Mouse (Mus musculus): ENCODE measurements around the gene Apoa5. TPM values are rescaled to one million over a fixed set of nuclear protein-coding genes. Genes with fewer than 3 reads are reported as not detected.
A peak's percentile ranks its signal among the peaks of the same experiment; 100 is the strongest.

Gene Apoa5
- polyA plus RNA-seq, 1 experiment from 2014 or later: not detected

GRCm38 (mm10) chr9:46235196-46235595 is 33.2 kb upstream of the Apoa5 start:
- no peak for ATAC-seq
- Histone ChIP-seq H3K27ac (ENCODE audit: low read depth, low read length) (no peak overlapping the region), H3K9ac (ENCODE audit: low read depth, low read length) (no peak overlapping the region), H3K27me3 (replicated peaks; ENCODE audit: control insufficient read depth, insufficient read depth, low read length) (no peaks in the 10 kb centered on the region), H3K4me2 (ENCODE audit: low read length) (no peak overlapping the region), H3K36me3 (ENCODE audit: control insufficient read depth, insufficient read depth, low read length) (no peaks in the 10 kb centered on the region), H3K9me3 (ENCODE audit: control insufficient read depth, low read length) (no peaks in the 10 kb centered on the region), H3K4me3 (ENCODE audit: low read length) (no peak overlapping the region), H3K4me1 (ENCODE audit: control insufficient read depth, insufficient read depth, low read depth, low read length) (peaks cover 5% of the 10 kb centered on the region)
- 89% methylated on average over 6 of the region's 6 CpGs for WGBS

GRCm38 (mm10) chr9:46235596-46235648 is 33.0 kb upstream of the Apoa5 start, which contains the start of gene Apoc3:
Gene Apoc3, minus strand, starts transcription at chr9:46235636.
- no peak within 1 kb of the TSS for H3K27ac ChIP-seq (ENCODE audit: low read depth, low read length)
- no peaks in the 10 kb centered on the region for H3K27me3 ChIP-seq (replicated peaks; ENCODE audit: control insufficient read depth, insufficient read depth, low read length)
- H3K9me3 ChIP-seq (ENCODE audit: control insufficient read depth, low read length): no peaks in the 10 kb centered on the region
- no peak within 1 kb of the TSS for H3K4me3 ChIP-seq (ENCODE audit: low read length)
- ATAC-seq: no peak
- H3K4me1 ChIP-seq (ENCODE audit: control insufficient read depth, insufficient read depth, low read depth, low read length): peaks cover 2% of the 10 kb centered on the region
- H3K36me3 ChIP-seq (ENCODE audit: control insufficient read depth, insufficient read depth, low read length): no peaks in the 10 kb centered on the region
- no peak within 1 kb of the TSS for H3K9ac ChIP-seq (ENCODE audit: low read depth, low read length)
- H3K4me2 ChIP-seq (ENCODE audit: low read length): no peak within 1 kb of the TSS

GRCm38 (mm10) chr9:46235649-46236048 is 32.8 kb upstream of the Apoa5 start:
- Histone ChIP-seq H3K9ac (ENCODE audit: low read depth, low read length) (no peak overlapping the region), H3K4me1 (ENCODE audit: control insufficient read depth, insufficient read depth, low read depth, low read length) (peaks cover under 1% of the 10 kb centered on the region), H3K36me3 (ENCODE audit: control insufficient read depth, insufficient read depth, low read length) (no peaks in the 10 kb centered on the region), H3K4me2 (ENCODE audit: low read length) (no peak overlapping the region), H3K27me3 (replicated peaks; ENCODE audit: control insufficient read depth, insufficient read depth, low read length) (no peaks in the 10 kb centered on the region), H3K27ac (ENCODE audit: low read depth, low read length) (no peak overlapping the region), H3K9me3 (ENCODE audit: control insufficient read depth, low read length) (no peaks in the 10 kb centered on the region), H3K4me3 (ENCODE audit: low read length) (no peak overlapping the region)
- WGBS: 73% methylated on average over 4 of the region's 4 CpGs
- ATAC-seq: no peak

- Histone ChIP-seq H3K4me2 (ENCODE audit: low read length) (no peak overlapping the region), H3K4me3 (ENCODE audit: low read length) (no peak overlapping the region), H3K9me3 (ENCODE audit: control insufficient read depth, low read length) (no peaks in the 10 kb centered on the region), H3K4me1 (ENCODE audit: control insufficient read depth, insufficient read depth, low read depth, low read length) (no peaks in the 10 kb centered on the region), H3K27me3 (replicated peaks; ENCODE audit: control insufficient read depth, insufficient read depth, low read length) (no peaks in the 10 kb centered on the region), H3K9ac (ENCODE audit: low read depth, low read length) (no peak overlapping the region), H3K27ac (ENCODE audit: low read depth, low read length) (no peak overlapping the region), H3K36me3 (ENCODE audit: control insufficient read depth, insufficient read depth, low read length) (no peaks in the 10 kb centered on the region)
- WGBS: 93% methylated on average over 7 of the region's 7 CpGs
- no peak for ATAC-seq
Measured at GRCm38 (mm10) chr9:46238850-46239249, 29.6 kb upstream of the Apoa5 start.

- H3K9me3 ChIP-seq (ENCODE audit: control insufficient read depth, low read length): no peaks in the 10 kb centered on the region
- ATAC-seq: no peak
- H3K27me3 ChIP-seq (replicated peaks; ENCODE audit: control insufficient read depth, insufficient read depth, low read length): no peaks in the 10 kb centered on the region
- H3K4me2 ChIP-seq (ENCODE audit: low read length): no peak within 1 kb of the TSS
- no peaks in the 10 kb centered on the region for H3K4me1 ChIP-seq (ENCODE audit: control insufficient read depth, insufficient read depth, low read depth, low read length)
- H3K27ac ChIP-seq (ENCODE audit: low read depth, low read length): no peak within 1 kb of the TSS
- no peak within 1 kb of the TSS for H3K9ac ChIP-seq (ENCODE audit: low read depth, low read length)
- H3K4me3 ChIP-seq (ENCODE audit: low read length): no peak within 1 kb of the TSS
- H3K36me3 ChIP-seq (ENCODE audit: control insufficient read depth, insufficient read depth, low read length): no peaks in the 10 kb centered on the region
- 68% methylated on average over 7 of the region's 7 CpGs for WGBS
Measured at GRCm38 (mm10) chr9:46240526-46241153, 27.8 kb upstream of the Apoa5 start, which contains the start of gene Apoa4. Gene Apoa4, plus strand, starts transcription at chr9:46240696.

- H3K4me3 ChIP-seq (ENCODE audit: low read length): no peak overlapping the region
- 84% methylated on average over 2 of the region's 2 CpGs for WGBS
- H3K27me3 ChIP-seq (replicated peaks; ENCODE audit: control insufficient read depth, insufficient read depth, low read length): no peaks in the 10 kb centered on the region
Measured at GRCm38 (mm10) chr9:46241818-46242217, 26.6 kb upstream of the Apoa5 start.

GRCm38 (mm10) chr9:46243122-46243521 is 25.3 kb upstream of the Apoa5 start:
- 58% methylated on average over 4 of the region's 4 CpGs for WGBS
- Histone ChIP-seq H3K4me2 (ENCODE audit: low read length) (no peak overlapping the region), H3K4me1 (ENCODE audit: control insufficient read depth, insufficient read depth, low read depth, low read length) (no peaks in the 10 kb centered on the region), H3K36me3 (ENCODE audit: control insufficient read depth, insufficient read depth, low read length) (no peaks in the 10 kb centered on the region), H3K27me3 (replicated peaks; ENCODE audit: control insufficient read depth, insufficient read depth, low read length) (no peaks in the 10 kb centered on the region), H3K9ac (ENCODE audit: low read depth, low read length) (no peak overlapping the region), H3K9me3 (ENCODE audit: control insufficient read depth, low read length) (no peaks in the 10 kb centered on the region), H3K4me3 (ENCODE audit: low read length) (no peak overlapping the region), H3K27ac (ENCODE audit: low read depth, low read length) (no peak overlapping the region)
- no peak for ATAC-seq

More at GRCm38 (mm10) chr9:46241818-46242217, 26.6 kb upstream of the Apoa5 start:
- no peaks in the 10 kb centered on the region for H3K9me3 ChIP-seq (ENCODE audit: control insufficient read depth, low read length)
- no peak overlapping the region for H3K27ac ChIP-seq (ENCODE audit: low read depth, low read length)
- H3K4me2 ChIP-seq (ENCODE audit: low read length): no peak overlapping the region
- no peaks in the 10 kb centered on the region for H3K36me3 ChIP-seq (ENCODE audit: control insufficient read depth, insufficient read depth, low read length)
- no peaks in the 10 kb centered on the region for H3K4me1 ChIP-seq (ENCODE audit: control insufficient read depth, insufficient read depth, low read depth, low read length)
- no peak overlapping the region for H3K9ac ChIP-seq (ENCODE audit: low read depth, low read length)
- ATAC-seq: no peak

DNA sequence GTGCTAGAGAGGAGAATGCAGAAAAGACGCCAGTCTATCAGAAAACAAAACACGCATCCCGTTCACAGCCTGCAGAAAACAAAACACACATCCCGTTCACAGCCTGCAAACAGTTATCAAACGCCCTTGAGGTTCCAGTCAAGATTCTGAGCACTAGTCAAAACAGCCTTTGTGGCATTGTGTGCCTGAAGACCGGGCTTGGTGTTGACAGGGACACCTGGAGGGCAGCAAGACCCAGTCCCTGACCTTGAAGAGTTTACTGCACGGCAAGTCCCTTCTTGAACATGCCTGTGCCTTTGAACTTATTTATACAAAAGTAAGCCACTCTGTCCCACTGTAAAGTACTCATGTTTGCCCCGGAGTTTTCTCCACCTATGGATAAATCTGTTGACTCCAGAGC is 24.8 kb upstream of the Apoa5 start:
- H3K4me1 ChIP-seq (ENCODE audit: control insufficient read depth, insufficient read depth, low read depth, low read length): no peaks in the 10 kb centered on the region
- 60% methylated on average over 8 of the region's 8 CpGs for WGBS
- H3K4me2 ChIP-seq (ENCODE audit: low read length): no peak overlapping the region
- no peak overlapping the region for H3K27ac ChIP-seq (ENCODE audit: low read depth, low read length)
- H3K4me3 ChIP-seq (ENCODE audit: low read length): no peak overlapping the region
- no peak for ATAC-seq
- H3K36me3 ChIP-seq (ENCODE audit: control insufficient read depth, insufficient read depth, low read length): no peaks in the 10 kb centered on the region
- no peaks in the 10 kb centered on the region for H3K9me3 ChIP-seq (ENCODE audit: control insufficient read depth, low read length)
- no peaks in the 10 kb centered on the region for H3K27me3 ChIP-seq (replicated peaks; ENCODE audit: control insufficient read depth, insufficient read depth, low read length)
- no peak overlapping the region for H3K9ac ChIP-seq (ENCODE audit: low read depth, low read length)

- Histone ChIP-seq H3K9me3 (ENCODE audit: control insufficient read depth, low read length) (no peaks in the 10 kb centered on the region), H3K27me3 (replicated peaks; ENCODE audit: control insufficient read depth, insufficient read depth, low read length) (no peaks in the 10 kb centered on the region), H3K9ac (ENCODE audit: low read depth, low read length) (no peak overlapping the region), H3K27ac (ENCODE audit: low read depth, low read length) (no peak overlapping the region), H3K4me1 (ENCODE audit: control insufficient read depth, insufficient read depth, low read depth, low read length) (no peaks in the 10 kb centered on the region), H3K36me3 (ENCODE audit: control insufficient read depth, insufficient read depth, low read length) (no peaks in the 10 kb centered on the region), H3K4me3 (ENCODE audit: low read length) (no peak overlapping the region), H3K4me2 (ENCODE audit: low read length) (peak overlapping the region; percentile 15)
- ATAC-seq: peak; percentile 89
- WGBS: 30% methylated on average over 11 of the region's 11 CpGs
Measured at GRCm38 (mm10) chr9:46246752-46247324, 21.6 kb upstream of the Apoa5 start.

- no peak for ATAC-seq
- WGBS: 91% methylated on average over 7 of the region's 7 CpGs
Measured at GRCm38 (mm10) chr9:46256177-46256576, 12.3 kb upstream of the Apoa5 start.

More at GRCm38 (mm10) chr9:46256177-46256576, 12.3 kb upstream of the Apoa5 start:
- Histone ChIP-seq H3K4me1 (ENCODE audit: control insufficient read depth, insufficient read depth, low read depth, low read length) (no peaks in the 10 kb centered on the region), H3K9ac (ENCODE audit: low read depth, low read length) (no peak overlapping the region), H3K9me3 (ENCODE audit: control insufficient read depth, low read length) (no peaks in the 10 kb centered on the region), H3K27ac (ENCODE audit: low read depth, low read length) (no peak overlapping the region), H3K4me2 (ENCODE audit: low read length) (no peak overlapping the region), H3K36me3 (ENCODE audit: control insufficient read depth, insufficient read depth, low read length) (no peaks in the 10 kb centered on the region), H3K27me3 (replicated peaks; ENCODE audit: control insufficient read depth, insufficient read depth, low read length) (no peaks in the 10 kb centered on the region), H3K4me3 (ENCODE audit: low read length) (no peak overlapping the region)
